Mouse (Mus musculus): ENCODE data around the gene Trex1. TPM values are rescaled to one million over a fixed set of nuclear protein-coding genes. Genes with fewer than 3 reads are reported as not detected.
A peak's percentile ranks its signal among the peaks of the same experiment; 100 is the strongest.

Gene Trex1
- polyA plus RNA-seq, 1 experiment from 2014 or later = 14.3 TPM

DNA sequence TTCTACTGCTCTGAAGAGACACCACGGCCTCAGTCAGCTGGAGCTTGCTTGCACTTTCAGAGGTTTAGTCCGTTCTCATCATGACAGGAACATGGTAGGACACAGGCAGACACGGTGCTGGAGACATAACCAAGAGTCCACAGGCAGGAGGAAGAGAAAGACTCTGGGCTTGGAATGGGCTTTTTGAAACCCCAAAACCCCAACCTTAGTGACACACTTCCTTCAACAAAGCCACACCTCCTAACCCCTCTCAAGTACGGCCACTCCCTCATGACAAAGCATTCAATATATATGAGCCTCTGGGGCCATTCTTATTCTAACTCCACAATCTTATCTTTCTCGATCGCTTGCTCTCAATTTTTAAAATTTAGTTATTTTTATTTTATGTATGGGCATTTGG, 27.1 kb downstream of the Trex1 start:
- Histone ChIP-seq H3K4me1 (ENCODE audit: insufficient read depth) (no peaks in the 10 kb centered on the region), H3K9me3 (ENCODE audit: low read length) (no peaks in the 10 kb centered on the region), H3K4me3 (ENCODE audit: low read depth, low read length) (no peak overlapping the region), H3K9ac (replicated peaks) (no peak overlapping the region), H3K4me2 (ENCODE audit: low read depth, low read length) (no peak overlapping the region), H3K27me3 (ENCODE audit: insufficient read depth, low read length) (no peaks in the 10 kb centered on the region), H3K27ac (ENCODE audit: low read depth) (no peak overlapping the region), H3K36me3 (replicated peaks; ENCODE audit: insufficient read depth, low read length) (0 out of 2 replicates have a peak, but pooled peaks cover 3% of the 10 kb centered on the region)
- 54% methylated on average over 6 of the region's 6 CpGs for WGBS (ENCODE audit: insufficient replicate concordance)
- ATAC-seq (no peak), DNase-seq (no peak)
- no peak for TF ChIP-seq EP300 (IDR thresholded peaks at IDR 0.05; ENCODE audit: low read depth)
- no peak for TF ChIP-seq CTCF (IDR thresholded peaks at IDR 0.05; ENCODE audit: low read depth)

DNA sequence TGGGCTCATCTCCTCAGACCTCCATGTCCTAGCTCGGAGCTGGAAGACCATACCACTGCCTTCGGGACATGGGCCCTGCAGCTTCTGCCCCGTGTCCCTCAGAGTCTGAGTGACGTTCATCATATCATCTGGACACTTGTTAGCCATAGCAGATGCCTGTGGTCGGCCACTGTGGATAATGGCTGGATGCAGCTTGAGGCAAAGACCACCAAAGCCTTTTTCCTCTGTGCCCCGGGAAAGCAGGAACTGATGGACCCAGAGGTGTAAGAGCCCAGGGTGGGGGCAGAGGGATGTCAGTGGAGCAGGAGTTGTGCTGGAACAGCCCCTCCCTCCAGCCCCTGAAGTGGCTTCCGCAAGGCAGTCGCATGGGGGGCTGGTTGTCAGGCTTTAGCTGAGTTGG, 27.8 kb downstream of the Trex1 start:
- H3K9me3 ChIP-seq (ENCODE audit: low read length) = no peaks in the 10 kb centered on the region
- H3K4me2 ChIP-seq (ENCODE audit: low read depth, low read length) = no peak overlapping the region
- H3K36me3 ChIP-seq (replicated peaks; ENCODE audit: insufficient read depth, low read length) = 0 out of 2 replicates have a peak, but pooled peaks cover 3% of the 10 kb centered on the region
- WGBS (ENCODE audit: insufficient replicate concordance) = 82% methylated on average over 8 of the region's 8 CpGs
- no peak overlapping the region for H3K27ac ChIP-seq (ENCODE audit: low read depth)
- H3K4me1 ChIP-seq (ENCODE audit: insufficient read depth) = no peaks in the 10 kb centered on the region
- ATAC-seq (no peak), DNase-seq (no peak)
- H3K9ac ChIP-seq (replicated peaks) = no peak overlapping the region
- H3K4me3 ChIP-seq (ENCODE audit: low read depth, low read length) = no peak overlapping the region
- H3K27me3 ChIP-seq (ENCODE audit: insufficient read depth, low read length) = no peaks in the 10 kb centered on the region
- TF ChIP-seq CTCF (IDR thresholded peaks at IDR 0.05; ENCODE audit: low read depth) = no peak
- no peak for TF ChIP-seq EP300 (IDR thresholded peaks at IDR 0.05; ENCODE audit: low read depth)

GRCm38 (mm10) chr9:109031001-109031400, 28.5 kb downstream of the Trex1 start:
- Histone ChIP-seq H3K27me3 (ENCODE audit: insufficient read depth, low read length) (no peaks in the 10 kb centered on the region), H3K4me3 (ENCODE audit: low read depth, low read length) (no peak overlapping the region), H3K4me2 (ENCODE audit: low read depth, low read length) (no peak overlapping the region), H3K9ac (replicated peaks) (no peak overlapping the region), H3K27ac (ENCODE audit: low read depth) (no peak overlapping the region), H3K36me3 (replicated peaks; ENCODE audit: insufficient read depth, low read length) (0 out of 2 replicates have a peak, but pooled peaks cover 3% of the 10 kb centered on the region), H3K9me3 (ENCODE audit: low read length) (no peaks in the 10 kb centered on the region), H3K4me1 (ENCODE audit: insufficient read depth) (no peaks in the 10 kb centered on the region)
- TF ChIP-seq CTCF (IDR thresholded peaks at IDR 0.05; ENCODE audit: low read depth) (no peak), EP300 (IDR thresholded peaks at IDR 0.05; ENCODE audit: low read depth) (no peak)
- DNase-seq (no peak), ATAC-seq (no peak)
- 82% methylated on average over 7 of the region's 7 CpGs for WGBS (ENCODE audit: insufficient replicate concordance)

DNA sequence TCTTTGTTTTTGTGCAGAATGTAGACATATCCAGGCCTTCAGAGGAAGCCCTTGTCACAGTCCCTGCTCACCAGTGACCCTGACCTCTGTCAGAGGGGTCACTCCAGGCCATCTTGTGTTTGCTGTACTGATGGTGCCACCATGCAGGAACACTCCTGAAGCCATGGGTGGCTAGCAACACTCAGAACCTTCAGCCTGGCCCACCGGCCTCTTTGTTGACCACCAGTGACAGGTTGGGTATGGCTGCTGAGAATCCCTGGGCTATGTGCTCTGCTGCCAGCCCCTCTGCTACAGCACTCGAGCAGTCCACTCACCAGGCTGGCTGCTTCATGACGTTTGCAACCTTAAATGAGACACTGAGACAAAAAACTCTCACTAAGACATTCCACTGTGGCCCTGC, 29.2 kb downstream of the Trex1 start:
- H3K4me1 ChIP-seq (ENCODE audit: insufficient read depth) = no peaks in the 10 kb centered on the region
- no peaks in the 10 kb centered on the region for H3K27me3 ChIP-seq (ENCODE audit: insufficient read depth, low read length)
- H3K9ac ChIP-seq (replicated peaks) = no peak overlapping the region
- TF ChIP-seq EP300 (IDR thresholded peaks at IDR 0.05; ENCODE audit: low read depth) (no peak), CTCF (IDR thresholded peaks at IDR 0.05; ENCODE audit: low read depth) (no peak)
- H3K27ac ChIP-seq (ENCODE audit: low read depth) = no peak overlapping the region
- DNase-seq = no peak
- ATAC-seq = no peak
- H3K4me3 ChIP-seq (ENCODE audit: low read depth, low read length) = no peak overlapping the region
- H3K36me3 ChIP-seq (replicated peaks; ENCODE audit: insufficient read depth, low read length) = 0 out of 2 replicates have a peak, but pooled peaks cover 3% of the 10 kb centered on the region
- WGBS (ENCODE audit: insufficient replicate concordance) = 58% methylated on average over 3 of the region's 3 CpGs
- no peak overlapping the region for H3K4me2 ChIP-seq (ENCODE audit: low read depth, low read length)
- no peaks in the 10 kb centered on the region for H3K9me3 ChIP-seq (ENCODE audit: low read length)

- ATAC-seq = no peak
- Histone ChIP-seq H3K36me3 (replicated peaks; ENCODE audit: insufficient read depth, low read length) (0 out of 2 replicates have a peak, but pooled peaks cover 3% of the 10 kb centered on the region), H3K27me3 (ENCODE audit: insufficient read depth, low read length) (no peaks in the 10 kb centered on the region), H3K4me2 (ENCODE audit: low read depth, low read length) (no peak overlapping the region), H3K9me3 (ENCODE audit: low read length) (no peaks in the 10 kb centered on the region), H3K27ac (ENCODE audit: low read depth) (no peak overlapping the region), H3K4me1 (ENCODE audit: insufficient read depth) (no peaks in the 10 kb centered on the region), H3K4me3 (ENCODE audit: low read depth, low read length) (no peak overlapping the region), H3K9ac (replicated peaks) (no peak overlapping the region)
- TF ChIP-seq CTCF (IDR thresholded peaks at IDR 0.05; ENCODE audit: low read depth) (no peak), EP300 (IDR thresholded peaks at IDR 0.05; ENCODE audit: low read depth) (no peak)
- no peak for DNase-seq
- 68% methylated on average over 5 of the region's 5 CpGs for WGBS (ENCODE audit: insufficient replicate concordance)
Observed at GRCm38 (mm10) chr9:109028919-109029318, 30.6 kb downstream of the Trex1 start.

- Histone ChIP-seq H3K36me3 (replicated peaks; ENCODE audit: insufficient read depth, low read length) (0 out of 2 replicates have a peak, but pooled peaks cover 3% of the 10 kb centered on the region), H3K9ac (replicated peaks) (no peak overlapping the region), H3K27me3 (ENCODE audit: insufficient read depth, low read length) (no peaks in the 10 kb centered on the region), H3K4me2 (ENCODE audit: low read depth, low read length) (no peak overlapping the region), H3K27ac (ENCODE audit: low read depth) (no peak overlapping the region), H3K9me3 (ENCODE audit: low read length) (no peaks in the 10 kb centered on the region), H3K4me1 (ENCODE audit: insufficient read depth) (no peaks in the 10 kb centered on the region), H3K4me3 (ENCODE audit: low read depth, low read length) (no peak overlapping the region)
- DNase-seq (no peak), ATAC-seq (no peak)
- no peak for TF ChIP-seq EP300 (IDR thresholded peaks at IDR 0.05; ENCODE audit: low read depth)
- 89% methylated on average over 3 of the region's 3 CpGs for WGBS (ENCODE audit: insufficient replicate concordance)
Observed at GRCm38 (mm10) chr9:109028421-109028820, 31.1 kb downstream of the Trex1 start.

DNA sequence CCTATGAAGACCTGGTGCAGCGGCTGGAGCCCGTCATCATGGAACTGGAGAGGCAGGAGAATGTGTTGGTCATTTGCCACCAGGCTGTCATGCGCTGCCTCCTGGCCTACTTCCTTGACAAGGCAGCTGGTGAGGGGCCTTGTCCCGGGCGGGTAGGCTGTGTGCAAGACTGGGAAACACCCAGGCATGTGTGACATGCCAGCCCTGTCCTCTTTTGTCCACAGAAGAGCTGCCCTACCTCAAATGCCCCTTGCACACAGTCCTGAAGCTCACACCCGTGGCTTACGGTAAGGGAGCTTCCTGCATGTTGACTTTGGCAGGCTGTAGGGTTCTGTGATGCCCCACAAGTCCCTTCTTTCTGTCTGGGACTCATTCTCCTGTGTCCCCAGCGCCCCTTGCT, 32.0 kb downstream of the Trex1 start:
- no peaks in the 10 kb centered on the region for H3K27me3 ChIP-seq (ENCODE audit: insufficient read depth, low read length)
- no peaks in the 10 kb centered on the region for H3K9me3 ChIP-seq (ENCODE audit: low read length)
- no peak overlapping the region for H3K4me2 ChIP-seq (ENCODE audit: low read depth, low read length)
- H3K27ac ChIP-seq (ENCODE audit: low read depth) = no peak overlapping the region
- no peak for TF ChIP-seq EP300 (IDR thresholded peaks at IDR 0.05; ENCODE audit: low read depth)
- TF ChIP-seq CTCF (IDR thresholded peaks at IDR 0.05; ENCODE audit: low read depth) = no peak
- 66% methylated on average over 8 of the region's 8 CpGs for WGBS (ENCODE audit: insufficient replicate concordance)
- ATAC-seq (peak; percentile 70), DNase-seq (no peak)
- no peaks in the 10 kb centered on the region for H3K4me1 ChIP-seq (ENCODE audit: insufficient read depth)
- H3K9ac ChIP-seq (replicated peaks) = no peak overlapping the region
- 0 out of 2 replicates have a peak, but pooled peaks cover 3% of the 10 kb centered on the region for H3K36me3 ChIP-seq (replicated peaks; ENCODE audit: insufficient read depth, low read length)
- no peak overlapping the region for H3K4me3 ChIP-seq (ENCODE audit: low read depth, low read length)

Data from liver, postnatal 0 days (tissue).